8 mouse cellular contexts compared by ENCODE assay signal in genomic region chr2:126675169-126676121, GRCm38 (mm10). TPM values are rescaled to one million over a fixed set of nuclear protein-coding genes. Genes with fewer than 3 reads are reported as not detected.
DNase-seq lines count a peak whose midpoint lies in the region; ATAC-seq lines count a peak whose summit lies in the region.

No protein-coding gene starts in this region.

- peak overlapping the region; percentile 67 for H3K4me2 ChIP-seq in intestine, embryonic 15.5 days (replicated peaks)

- intact Hi-C loops in left cerebral cortex, postnatal 14 days (cut with DNase I): loop anchor here (2.0 kb wide), 1 partner anchor 31 kb away; the partner anchor contains the start of gene Usp8

- peak; percentile 94 for DNase-seq in adrenal gland, adult 2 months
- peak; percentile 96 for DNase-seq in embryo, embryonic 11 days
- peak; percentile 88 for DNase-seq in gastrocnemius, postnatal 25 days
- peak; percentile 87 to 89 for DNase-seq in left cerebral cortex, postnatal 14 days (ENCODE audit: low spot score in 2 of 2)
- DNase-seq in right cerebral cortex, postnatal 14 days: peak; percentile 87
- peak; percentile 83 for DNase-seq in urinary bladder, postnatal 25 days (ENCODE audit: low spot score)

- ATAC-seq in intestine, embryonic 15.5 days: peak; percentile 94
- peak; percentile 82 for ATAC-seq in megakaryocyte-erythroid progenitor cell, adult 5-6 weeks (replicated peaks; ENCODE audit: low FRiP score, low TSS enrichment, poor library complexity, severe bottlenecking)

- under 1% methylated on average over 99 of the region's 99 CpGs for WGBS in intestine, embryonic 15.5 days

- H3K4me3 ChIP-seq in intestine, embryonic 15.5 days (replicated peaks): peak overlapping the region; percentile 98

- no peaks in the 10 kb centered on the region; the same call in 1 of the 2 replicates for H3K4me1 ChIP-seq in intestine, embryonic 15.5 days (replicated peaks)

- H3K27ac ChIP-seq in intestine, embryonic 15.5 days: peak overlapping the region; percentile 100

- no peaks in the 10 kb centered on the region for H3K9me3 ChIP-seq in intestine, embryonic 15.5 days

- 0 out of 2 replicates have a peak, but pooled peaks cover 2% of the 10 kb centered on the region for H3K36me3 ChIP-seq in intestine, embryonic 15.5 days

- H3K9ac ChIP-seq in intestine, embryonic 15.5 days: peak overlapping the region; percentile 99

- no peaks in the 10 kb centered on the region for H3K27me3 ChIP-seq in intestine, embryonic 15.5 days (replicated peaks)

RNA-seq across cellular contexts. Expression of gene Gabpb1, which starts 0.7 kb away (rescaled TPM):
- 10 to 100 TPM; 14.9 to 22.3 TPM for total RNA-seq in adrenal gland, adult 2 months (2021)
- polyA plus RNA-seq in adrenal gland, adult 2 months (2012; rRNA removed): 1.9 and 4.1 TPM in 2 replicates
- 1 to 10 TPM; 6.2 to 6.3 TPM for total RNA-seq in gastrocnemius, postnatal 25 days (2021)
- polyA plus RNA-seq in intestine, embryonic 15.5 days (2015; fragmentation: Nextera tagmentation; extraction: Ambion mirVana): 36.3 and 39.6 TPM in 2 replicates
- total RNA-seq in left cerebral cortex, postnatal 14 days (2021): 10 to 100 TPM; 20.1 to 21.4 TPM
- total RNA-seq in megakaryocyte-erythroid progenitor cell, adult 5-6 weeks (2014; fragmentation: Nextera tagmentation): 26.1 and 35.4 TPM in 2 replicates
- 32.0 and 36.5 TPM in 2 replicates for total RNA-seq in megakaryocyte-erythroid progenitor cell, adult 5-6 weeks (2017)

RNA-seq across cellular contexts. Expression of gene Usp8, which starts 31.7 kb away (rescaled TPM):
- 10 to 100 TPM; 72.7 to 79.8 TPM for total RNA-seq in adrenal gland, adult 2 months (2021)
- 10.8 and 13.2 TPM in 2 replicates for polyA plus RNA-seq in adrenal gland, adult 2 months (2012; rRNA removed)
- total RNA-seq in gastrocnemius, postnatal 25 days (2021): 10 to 100 TPM; 14.9 to 16.2 TPM
- 35.9 and 36.9 TPM in 2 replicates for polyA plus RNA-seq in intestine, embryonic 15.5 days (2015; fragmentation: Nextera tagmentation; extraction: Ambion mirVana)
- total RNA-seq in left cerebral cortex, postnatal 14 days (2021): 10 to 100 TPM; 40.4 to 46.6 TPM
- 37.5 and 40.1 TPM in 2 replicates for total RNA-seq in megakaryocyte-erythroid progenitor cell, adult 5-6 weeks (2014; fragmentation: Nextera tagmentation)
- 49.3 and 50.4 TPM in 2 replicates for total RNA-seq in megakaryocyte-erythroid progenitor cell, adult 5-6 weeks (2017)

RNA-seq across cellular contexts. Expression of gene Hdc, which starts 56.3 kb away (rescaled TPM):
- total RNA-seq in adrenal gland, adult 2 months (2021): 10 to 100 TPM in 1 of 2 experiments, 1 to 10 TPM in 1; 2.0 to 51.8 TPM
- 6.9 and 10.2 TPM in 2 replicates for polyA plus RNA-seq in adrenal gland, adult 2 months (2012; rRNA removed)
- 1 to 10 TPM in 1 of 2 experiments, under 1 TPM in 1; 0.13 to 1.3 TPM for total RNA-seq in gastrocnemius, postnatal 25 days (2021)
- polyA plus RNA-seq in intestine, embryonic 15.5 days (2015; fragmentation: Nextera tagmentation; extraction: Ambion mirVana): 3.0 TPM in 2 replicates
- under 1 TPM; 0.36 to 0.59 TPM for total RNA-seq in left cerebral cortex, postnatal 14 days (2021)
- 0.92 and 1.3 TPM in 2 replicates for total RNA-seq in megakaryocyte-erythroid progenitor cell, adult 5-6 weeks (2014; fragmentation: Nextera tagmentation)
- total RNA-seq in megakaryocyte-erythroid progenitor cell, adult 5-6 weeks (2017): 0.46 and 2.6 TPM in 2 replicates

Comparison
In these comparisons a context has a peak if more than half of its experiments do, and no peak if none do; other contexts are left out.
1. Peak in every context shown above with its lines: DNase-seq, ATAC-seq, H3K4me3 ChIP-seq and H3K27ac ChIP-seq.